Mouse (Mus musculus): ENCODE measurements around the gene Slc6a16.

Gene Slc6a16

GRCm38 (mm10) chr7:45312023-45312422 is 71.1 kb downstream of the Slc6a16 start:
- DNase-seq (ENCODE audit: low read depth, low spot score) = no peak

GRCm38 (mm10) chr7:45312686-45313453 is 72.0 kb downstream of the Slc6a16 start:
- DNase-seq (ENCODE audit: low read depth, low spot score) = no peak

GRCm38 (mm10) chr7:45313495-45313894 is 72.6 kb downstream of the Slc6a16 start:
- no peak for DNase-seq (ENCODE audit: low read depth, low spot score)

DNA sequence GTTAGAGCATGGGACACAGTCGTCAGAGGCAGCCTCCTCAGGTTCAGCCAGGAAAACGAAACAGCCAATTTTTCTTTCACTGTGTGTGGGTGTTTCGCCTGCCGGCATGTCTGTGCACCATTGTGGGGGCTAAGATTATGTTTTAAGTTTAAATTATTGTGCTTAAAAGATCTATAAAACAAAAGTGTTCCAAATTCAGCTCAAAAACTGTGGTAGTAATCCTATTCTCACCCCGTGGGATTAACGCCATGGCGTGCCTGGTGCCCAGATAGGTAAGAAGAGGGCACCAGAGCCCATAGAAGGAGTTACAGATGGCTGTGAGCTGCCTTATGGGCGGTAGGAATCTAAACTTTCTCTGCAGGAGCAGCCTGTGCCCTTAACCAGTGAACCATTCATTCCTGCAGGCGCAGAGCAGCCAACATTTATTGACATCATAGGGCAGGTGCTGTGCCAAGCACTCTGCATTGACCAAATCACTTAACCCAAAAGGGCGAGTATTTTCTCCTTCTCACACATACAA is 74.4 kb downstream of the Slc6a16 start:
- DNase-seq (ENCODE audit: low read depth, low spot score) = no peak

GRCm38 (mm10) chr7:45316536-45316935 is 75.7 kb downstream of the Slc6a16 start:
- no peak for DNase-seq (ENCODE audit: low read depth, low spot score)

- no peak for DNase-seq (ENCODE audit: low read depth, low spot score)
Measured at GRCm38 (mm10) chr7:45322245-45322644, 81.4 kb downstream of the Slc6a16 start.
